In the genomic region with DNA sequence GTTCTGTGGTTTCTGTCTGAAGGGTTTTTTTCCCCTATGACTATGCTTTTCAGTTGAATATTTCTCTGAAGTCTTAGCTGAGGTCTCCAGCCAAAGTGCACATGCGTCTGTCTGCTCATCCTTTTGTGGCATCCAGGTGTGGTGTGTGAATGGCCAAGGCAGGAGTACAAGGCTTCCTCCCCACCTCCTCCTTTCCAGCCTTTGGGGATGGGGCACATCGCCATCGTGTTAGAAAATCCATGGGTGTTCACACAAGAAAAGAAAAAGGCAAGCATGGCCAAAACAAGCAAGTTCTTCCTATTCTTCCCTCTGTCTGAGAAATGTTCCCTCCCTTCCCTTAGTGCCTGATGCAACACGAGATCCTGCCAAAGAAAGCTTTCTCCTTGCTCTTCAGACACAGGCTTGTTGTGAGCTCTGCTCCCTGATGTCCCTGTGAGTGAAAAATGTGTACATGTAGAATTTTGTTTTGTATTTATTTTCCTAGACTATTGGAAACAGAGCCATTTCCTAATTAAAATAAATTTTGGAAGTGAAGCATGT, we compare ENCODE assay signal across 21 mouse cellular contexts.
DNase-seq lines count a peak whose midpoint lies in the region; ATAC-seq and TF ChIP-seq lines count a peak whose summit lies in the region.
"Had no signal": no experiment of that assay in that cellular context is flagged by ENCODE, and none has a peak within 500 bp of the region (broad histone marks: within the 10 kb centered on the region; RNA-seq: fewer than 3 reads in every experiment).

No protein-coding gene starts in this region.

- H3K27ac ChIP-seq in heart, adult 2 months, result no peak overlapping the region; the same call in 1 of the 2 replicates
- no peak overlapping the region for H3K27ac ChIP-seq in heart, embryonic 12.5 days (ENCODE audit: poor library complexity, severe bottlenecking)
- H3K27ac ChIP-seq: forebrain, embryonic 15.5 days; hindbrain, embryonic 12.5 days; intestine, embryonic 15.5 days; kidney, embryonic 15.5 days; layer of hippocampus, adult 2 months; limb, embryonic 13.5 days; liver, embryonic 15.5 days; neural tube, embryonic 13.5 days had no signal

- 47% methylated on average over 4 of the region's 4 CpGs for WGBS in heart, adult 2 months
- 69% methylated on average over 4 of the region's 4 CpGs for WGBS in heart, embryonic 12.5 days

- no peak for TF ChIP-seq EP300 in heart, adult 2 months (IDR thresholded peaks at IDR 0.05; ENCODE audit: insufficient read depth, low read depth, low read length)

- ATAC-seq in heart, embryonic 12.5 days (ENCODE audit: insufficient number of reproducible peaks, low FRiP score), result no peak
- ATAC-seq: forebrain, embryonic 15.5 days had no signal

- no peak overlapping the region for H3K4me3 ChIP-seq in heart, adult 2 months
- no peak overlapping the region for H3K4me3 ChIP-seq in heart, embryonic 12.5 days
- H3K4me3 ChIP-seq: forebrain, embryonic 15.5 days; hindbrain, embryonic 12.5 days; intestine, embryonic 15.5 days; kidney, embryonic 15.5 days; layer of hippocampus, adult 2 months; limb, embryonic 13.5 days; liver, embryonic 15.5 days; neural tube, embryonic 13.5 days had no signal

- peaks cover 13% of the 10 kb centered on the region; the same call in 1 of the 2 replicates for H3K36me3 ChIP-seq in heart, adult 2 months (ENCODE audit: control insufficient read depth, insufficient read depth, low read length)
- H3K36me3 ChIP-seq in heart, embryonic 12.5 days, result no peaks in the 10 kb centered on the region
- H3K36me3 ChIP-seq: forebrain, embryonic 15.5 days; hindbrain, embryonic 12.5 days; intestine, embryonic 15.5 days; kidney, embryonic 15.5 days; limb, embryonic 13.5 days; liver, embryonic 15.5 days; neural tube, embryonic 13.5 days had no signal

- no peak overlapping the region for H3K9ac ChIP-seq in heart, adult 2 months (ENCODE audit: low read depth, low read length)
- H3K9ac ChIP-seq in heart, embryonic 12.5 days, result no peak overlapping the region
- H3K9ac ChIP-seq: forebrain, embryonic 15.5 days; hindbrain, embryonic 12.5 days; intestine, embryonic 15.5 days; kidney, embryonic 15.5 days; limb, embryonic 13.5 days; liver, embryonic 15.5 days; neural tube, embryonic 13.5 days had no signal

- H3K4me2 ChIP-seq in heart, embryonic 12.5 days, result no peak overlapping the region
- H3K4me2 ChIP-seq: forebrain, embryonic 15.5 days; hindbrain, embryonic 12.5 days; intestine, embryonic 15.5 days; kidney, embryonic 15.5 days; limb, embryonic 13.5 days; liver, embryonic 15.5 days; neural tube, embryonic 13.5 days had no signal

- no peaks in the 10 kb centered on the region for H3K9me3 ChIP-seq in heart, embryonic 12.5 days (replicated peaks)
- H3K9me3 ChIP-seq: forebrain, embryonic 15.5 days; hindbrain, embryonic 12.5 days; intestine, embryonic 15.5 days; kidney, embryonic 15.5 days; limb, embryonic 13.5 days; liver, embryonic 15.5 days; neural tube, embryonic 13.5 days had no signal

- H3K79me2 ChIP-seq in heart, adult 2 months (replicated peaks; ENCODE audit: control insufficient read depth, insufficient read depth, low read length), result no peaks in the 10 kb centered on the region

- H3K27me3 ChIP-seq in heart, adult 2 months (ENCODE audit: control insufficient read depth, insufficient read depth, low read length), result no peaks in the 10 kb centered on the region
- H3K27me3 ChIP-seq in heart, embryonic 12.5 days (replicated peaks), result no peaks in the 10 kb centered on the region
- H3K27me3 ChIP-seq: forebrain, embryonic 15.5 days; hindbrain, embryonic 12.5 days; intestine, embryonic 15.5 days; kidney, embryonic 15.5 days; limb, embryonic 13.5 days; liver, embryonic 15.5 days; neural tube, embryonic 13.5 days had no signal

- no peak for TF ChIP-seq CTCF in heart, adult 2 months (IDR thresholded peaks at IDR 0.05)

- TF ChIP-seq POLR2A in heart, adult 2 months (IDR thresholded peaks at IDR 0.05; ENCODE audit: insufficient read depth, low read depth, low read length), result no peak

- DNase-seq in heart, adult 2 months, result peak; percentile 16 to 24
- peak; percentile 87 for DNase-seq in adipocyte (ENCODE audit: low spot score)
- DNase-seq in fibroblast of lung, adult 2 months (ENCODE audit: low read depth), result peak; percentile 29
- peak; percentile 9 to 20 for DNase-seq in heart, postnatal 36 days
- DNase-seq in layer of hippocampus, adult 9-11 months, result no peak
- DNase-seq in layer of hippocampus, postnatal 10 days (ENCODE audit: low spot score in 2 of 2), result no peak
- DNase-seq: cerebellum, adult 11 months; cerebellum, postnatal 14 days; embryo, embryonic 11 days; lung, postnatal 14 days; right cerebral cortex, postnatal 14 days; thymus, postnatal 36 days had no signal

- intact Hi-C loops in heart, adult 2 months (cut with DNase I), result loop anchor here (2.0 to 10.0 kb wide), 3 partner anchors 63 to 561 kb away; no protein-coding TSS in a partner anchor
- intact Hi-C loops in heart, postnatal 36 days (cut with DNase I), result no loop called here

- H3K4me1 ChIP-seq in heart, adult 2 months (ENCODE audit: control insufficient read depth, insufficient read depth, low read length), result peaks cover 7% of the 10 kb centered on the region
- H3K4me1 ChIP-seq in heart, embryonic 12.5 days (replicated peaks), result peaks cover 7% of the 10 kb centered on the region
- H3K4me1 ChIP-seq: forebrain, embryonic 15.5 days; intestine, embryonic 15.5 days; kidney, embryonic 15.5 days; liver, embryonic 15.5 days had no signal

Comparison
In these comparisons a context has a peak if more than half of its experiments do, and no peak if none do; other contexts are left out.
1. DNase-seq: peak in heart, adult 2 months (2 of 2), adipocyte (single experiment), fibroblast of lung, adult 2 months (single experiment) and heart, postnatal 36 days (2 of 2); none in layer of hippocampus, adult 9-11 months (single experiment) and layer of hippocampus, postnatal 10 days (0 of 2).